Mouse (Mus musculus): ENCODE measurements around the gene Pde4b.

DNA sequence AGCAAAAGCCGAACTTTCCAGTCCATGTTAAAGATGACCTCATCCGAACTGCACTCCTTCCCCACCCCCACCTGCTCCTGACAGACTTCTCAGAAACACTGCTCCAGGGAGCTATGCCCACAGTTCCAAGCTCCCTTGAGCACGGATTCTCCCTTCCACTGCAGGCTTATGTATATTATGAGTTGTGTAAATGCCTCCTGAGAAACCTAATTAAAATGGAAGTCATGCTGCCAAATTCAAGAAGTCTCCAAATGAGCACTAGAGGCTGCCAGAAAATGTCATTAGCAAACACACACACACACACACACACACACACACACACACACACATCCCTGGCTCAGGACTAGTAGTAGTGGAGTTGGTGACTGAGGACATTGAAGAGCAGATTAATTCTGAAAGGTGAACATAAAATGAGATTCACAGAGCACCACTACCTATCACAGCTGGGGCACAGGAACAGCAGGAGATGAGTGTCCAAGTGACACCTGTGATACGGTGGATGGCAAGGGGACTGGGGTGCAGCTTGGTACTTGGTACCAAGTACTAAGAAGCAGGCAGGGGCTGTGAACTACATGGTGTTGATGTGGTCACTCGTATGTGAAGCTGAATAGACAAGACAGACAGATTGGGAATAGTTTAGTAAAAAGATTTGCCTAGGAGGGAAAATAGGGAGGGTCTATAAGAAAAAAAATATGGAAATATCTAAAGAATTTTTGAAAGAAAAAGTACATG lies 533.0 kb downstream of the Pde4b start:
- TF ChIP-seq CTCF (IDR thresholded peaks at IDR 0.05; ENCODE audit: extremely low read depth, insufficient read depth, insufficient read length, insufficient replicate concordance): no peak
- no peak for TF ChIP-seq POLR2A (IDR thresholded peaks at IDR 0.05; ENCODE audit: low read depth, low read length)

Measured in spleen, adult 2 months (tissue).